Mouse (Mus musculus): ENCODE data around the gene Tas1r1.

DNA sequence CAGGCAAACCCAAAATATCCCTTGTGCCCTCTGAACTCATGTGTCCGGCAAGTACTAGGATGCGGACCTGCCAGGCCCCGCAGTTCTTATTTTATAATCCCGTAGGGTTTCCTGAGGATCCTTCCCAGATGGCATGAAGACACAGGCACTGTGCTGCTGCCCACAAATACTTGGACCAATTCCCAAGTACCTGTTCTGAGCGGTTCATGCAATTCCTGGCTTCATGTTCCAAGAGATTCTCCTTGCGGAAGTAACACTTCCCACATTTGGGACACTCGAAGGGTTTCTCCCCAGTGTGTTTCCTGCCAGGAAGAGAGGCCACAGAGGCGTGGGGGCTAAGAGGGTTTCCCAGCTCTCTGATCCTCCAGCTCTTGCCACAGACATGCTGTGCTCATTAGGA is 15.9 kb downstream of the Tas1r1 start:
- TF ChIP-seq USF1 (IDR thresholded peaks at IDR 0.05; ENCODE audit: low read depth) (no peak), CTCF (IDR thresholded peaks at IDR 0.05; ENCODE audit: control insufficient read depth, insufficient read depth, insufficient read length) (no peak), MYOD1 (IDR thresholded peaks at IDR 0.05; ENCODE audit: control insufficient read depth, insufficient read length, low read depth) (no peak)
